Mouse (Mus musculus): ENCODE measurements around the gene Dnmbp. TPM values are rescaled to one million over a fixed set of nuclear protein-coding genes. Genes with fewer than 3 reads are reported as not detected.
"Not testable (repeated sequence)": the region's sequence is repeated elsewhere in the genome, so short reads cannot be mapped to it uniquely, and the experiment has no call there.

Dnmbp gene
- total RNA-seq, 2 experiments from 2014 or later = 9.4 to 10.7 TPM

DNA sequence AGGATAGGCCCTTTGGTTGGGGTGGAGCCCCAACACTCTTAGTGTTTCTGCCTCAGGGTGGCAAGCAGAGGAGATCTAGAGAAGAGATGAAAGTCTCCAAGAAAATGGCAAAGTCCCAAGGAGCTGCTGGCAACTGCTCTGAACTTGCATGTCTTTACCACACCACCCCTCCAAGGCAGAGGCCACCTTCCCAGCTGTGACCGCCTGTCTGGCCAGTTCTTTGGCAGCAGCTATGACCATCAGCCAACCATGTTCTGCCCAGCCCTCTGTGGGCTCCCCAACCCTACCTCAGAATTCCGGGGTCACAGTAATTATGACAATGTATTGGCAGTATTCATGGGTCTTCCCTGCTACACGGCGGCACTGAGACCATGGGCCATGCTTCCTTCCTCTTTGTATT is 14.9 kb upstream of the Dnmbp start:
- DNase-seq (ENCODE audit: low spot score in 2 of 2) = no peak
- intact Hi-C loops (cut with DNase I) = loop anchor here (5.0 kb wide), 1 partner anchor 123 kb away; no protein-coding TSS in a partner anchor

DNA sequence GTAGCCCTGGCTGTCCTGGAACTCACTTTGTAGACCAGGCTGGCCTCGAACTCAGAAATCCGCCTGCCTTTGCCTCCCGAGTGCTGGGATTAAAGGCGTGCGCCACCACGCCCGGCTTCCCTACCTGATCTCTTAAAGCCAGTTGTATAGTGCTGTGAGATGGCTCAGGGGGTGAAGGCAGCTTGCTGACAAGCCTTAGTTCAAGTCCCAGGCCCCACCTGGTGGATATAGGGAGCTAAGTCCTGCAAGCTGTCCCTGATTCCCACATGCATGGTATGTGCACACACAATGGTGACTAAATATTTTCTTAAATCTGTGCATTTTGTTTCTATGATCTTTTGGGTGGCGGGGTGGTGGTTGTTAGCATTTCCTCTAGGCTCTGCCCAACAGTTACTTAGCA is 12.9 kb upstream of the Dnmbp start:
- DNase-seq (ENCODE audit: low spot score in 2 of 2); intact Hi-C loops (cut with DNase I): not testable (repeated sequence)

DNA sequence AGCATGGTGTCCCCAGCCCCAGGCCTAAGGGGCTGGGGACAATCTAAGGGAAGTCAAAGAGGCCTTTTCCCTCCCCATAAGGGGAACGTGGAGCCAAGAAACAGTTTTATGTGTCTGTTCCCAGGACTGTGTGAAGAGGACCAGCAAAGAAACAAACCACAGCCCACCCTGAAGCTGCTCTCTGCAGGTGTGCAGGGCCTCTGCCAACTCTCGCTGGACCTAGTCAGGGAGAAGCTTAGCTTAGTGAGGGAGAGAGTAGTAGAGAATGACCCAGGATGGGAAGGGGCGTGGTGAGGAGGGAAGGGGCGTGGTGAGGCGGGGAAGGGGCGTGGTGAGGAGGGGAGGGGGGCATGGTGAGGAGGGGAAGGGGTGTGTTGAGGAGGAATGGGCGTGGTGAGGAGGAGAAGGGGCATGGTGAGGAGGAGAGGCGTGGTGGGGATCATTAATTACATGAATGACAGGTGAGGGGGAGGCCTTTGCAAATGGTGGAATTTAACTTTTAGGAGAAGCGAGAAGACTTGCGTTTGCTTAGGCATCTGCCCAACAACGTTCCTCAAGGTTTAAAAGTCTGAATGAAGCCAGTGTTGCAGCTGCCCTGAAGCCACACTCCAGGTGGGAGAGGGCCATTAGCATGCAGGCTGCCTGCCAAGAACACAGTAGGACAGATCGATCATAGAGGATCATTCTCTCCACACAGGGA is 9.3 kb upstream of the Dnmbp start:
- no peak for DNase-seq (ENCODE audit: low spot score in 2 of 2)
- intact Hi-C loops (cut with DNase I) = no loop called here

DNA sequence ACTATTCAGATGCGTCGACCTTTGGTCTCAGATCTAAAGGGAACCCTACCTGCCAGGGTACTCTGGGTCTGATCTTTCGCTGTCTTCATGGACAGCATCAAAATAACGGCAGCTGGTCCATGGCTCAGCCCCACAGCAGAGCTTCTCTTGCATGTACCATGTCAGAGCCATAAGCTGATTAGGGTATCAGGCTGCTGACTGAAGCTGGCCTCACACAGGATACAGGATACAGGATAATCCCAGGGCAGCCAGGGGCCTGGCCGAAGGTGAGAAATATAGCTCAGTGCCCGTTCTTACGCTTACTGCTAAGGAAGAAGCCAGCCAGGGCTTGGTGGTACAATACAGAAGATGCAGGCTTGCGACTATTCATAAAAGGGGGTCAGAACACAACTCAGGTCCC is 4.6 kb upstream of the Dnmbp start:
- no peak for DNase-seq (ENCODE audit: low spot score in 2 of 2)
- intact Hi-C loops (cut with DNase I) = loop anchor here (5.0 kb wide), 2 partner anchors 92 to 112 kb away; no protein-coding TSS in a partner anchor

DNA sequence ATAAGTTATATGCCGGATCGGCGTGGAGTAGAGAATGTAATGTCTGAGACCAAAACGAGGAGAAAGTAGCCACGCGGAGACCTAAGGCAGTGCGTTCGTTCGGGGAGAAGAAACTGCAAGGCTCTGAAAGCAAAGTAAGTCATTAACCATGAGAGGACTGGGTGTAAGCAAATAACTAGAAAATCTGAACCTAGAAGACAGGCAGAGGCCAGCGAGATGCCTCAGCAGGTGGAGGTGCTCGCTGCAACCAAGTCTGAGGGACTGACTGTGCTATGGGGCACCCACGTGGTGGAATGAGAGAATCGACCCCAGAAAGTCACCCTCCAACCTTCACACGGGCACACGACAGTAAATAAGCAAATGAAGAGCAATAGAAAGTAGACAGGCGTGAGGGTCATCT is 3.1 kb upstream of the Dnmbp start:
- DNase-seq (ENCODE audit: low spot score in 2 of 2) = no peak
- intact Hi-C loops (cut with DNase I) = loop anchor here (5.0 kb wide), 2 partner anchors 91 to 111 kb away; no protein-coding TSS in a partner anchor

DNA sequence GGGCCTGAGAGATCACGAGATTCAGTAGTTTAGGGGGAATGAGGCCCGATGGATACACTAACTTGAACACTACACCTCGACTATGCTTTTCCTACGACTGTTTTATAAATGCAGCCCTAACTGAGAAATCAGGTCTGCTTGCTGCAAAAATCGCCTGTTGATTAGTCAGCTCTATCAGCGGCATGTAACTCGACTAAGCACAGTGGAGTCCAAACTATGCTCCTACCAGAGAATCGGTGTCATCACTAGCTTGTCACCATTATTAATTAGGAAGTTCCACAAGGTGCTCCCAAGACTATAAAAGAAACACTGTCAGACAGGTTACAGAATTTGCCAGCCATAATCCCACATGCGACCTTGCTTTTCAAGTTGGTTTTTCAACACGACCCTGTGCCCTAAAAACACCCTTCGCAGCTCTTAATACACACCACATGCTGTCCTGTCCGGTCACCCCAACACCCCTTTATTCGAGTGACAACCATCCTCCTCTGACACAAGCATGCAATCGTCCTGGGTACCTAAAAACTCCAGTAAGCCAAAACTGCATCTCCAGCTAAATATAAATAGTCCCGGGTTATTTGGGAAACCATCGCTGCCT is 721 bp downstream of the Dnmbp start:
- intact Hi-C loops (cut with DNase I) = no loop called here
- DNase-seq (ENCODE audit: low spot score in 2 of 2) = no peak

DNA sequence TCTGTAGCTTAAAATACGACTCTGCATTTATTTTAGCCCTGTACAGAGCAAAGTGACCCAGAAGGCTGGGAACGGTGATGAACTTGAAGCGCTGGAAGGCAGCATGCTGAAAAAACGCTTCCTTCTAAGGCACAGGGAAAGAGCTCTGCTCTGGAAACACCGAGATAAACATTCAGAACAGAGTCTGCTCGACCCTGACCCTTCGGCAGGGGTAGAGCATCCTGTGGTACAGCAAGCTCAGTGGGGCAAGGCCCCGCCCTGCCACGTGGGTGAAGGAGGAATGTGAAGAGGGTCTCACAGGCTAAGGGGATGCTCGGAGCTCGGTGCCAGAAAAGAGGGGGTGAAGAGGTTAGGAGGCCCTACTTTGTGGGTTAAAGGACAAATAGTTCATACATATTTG is 1.6 kb downstream of the Dnmbp start:
- intact Hi-C loops (cut with DNase I) = no loop called here
- DNase-seq (ENCODE audit: low spot score in 2 of 2) = no peak

DNA sequence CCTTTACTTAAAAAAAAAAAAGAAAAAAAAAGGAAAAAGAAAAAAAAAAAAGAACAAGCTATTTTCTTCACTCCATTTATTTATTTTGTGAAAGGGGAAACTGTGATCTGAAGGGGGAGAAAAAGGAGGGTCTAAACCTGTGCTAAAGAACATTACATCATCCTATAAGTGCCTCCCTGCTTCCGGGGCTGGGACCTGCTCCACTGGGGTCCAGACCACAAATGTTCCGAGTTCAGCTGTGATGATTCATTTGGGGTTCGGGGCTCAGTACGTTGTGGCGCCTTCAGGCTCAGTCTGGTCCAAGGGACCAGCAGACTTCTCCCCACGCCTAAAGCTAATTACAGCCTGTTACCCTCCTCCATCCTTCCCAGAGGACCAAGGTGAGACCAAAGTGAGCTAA is 9.1 kb downstream of the Dnmbp start:
- no peak for DNase-seq (ENCODE audit: low spot score in 2 of 2)
- intact Hi-C loops (cut with DNase I) = no loop called here

DNA sequence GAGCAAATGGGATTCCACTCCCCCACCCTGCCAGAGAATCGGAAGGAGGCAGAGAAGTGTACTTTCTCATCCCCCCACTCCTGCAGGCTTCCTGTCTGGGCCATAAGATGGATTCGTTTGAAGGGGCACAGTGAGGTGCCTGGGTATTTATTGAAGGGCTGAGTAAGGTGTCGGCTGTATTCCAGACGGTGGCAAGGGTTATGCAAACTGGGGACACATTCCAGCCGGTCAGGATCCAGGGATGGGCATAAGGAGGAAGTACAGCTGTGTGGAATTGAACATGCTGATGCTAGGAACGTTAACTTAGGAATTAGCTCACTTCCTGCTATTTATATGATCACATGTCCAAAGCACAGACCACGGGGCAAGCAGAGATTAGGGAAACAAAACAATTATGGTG is 9.6 kb downstream of the Dnmbp start:
- intact Hi-C loops (cut with DNase I) = no loop called here
- DNase-seq (ENCODE audit: low spot score in 2 of 2) = no peak

DNA sequence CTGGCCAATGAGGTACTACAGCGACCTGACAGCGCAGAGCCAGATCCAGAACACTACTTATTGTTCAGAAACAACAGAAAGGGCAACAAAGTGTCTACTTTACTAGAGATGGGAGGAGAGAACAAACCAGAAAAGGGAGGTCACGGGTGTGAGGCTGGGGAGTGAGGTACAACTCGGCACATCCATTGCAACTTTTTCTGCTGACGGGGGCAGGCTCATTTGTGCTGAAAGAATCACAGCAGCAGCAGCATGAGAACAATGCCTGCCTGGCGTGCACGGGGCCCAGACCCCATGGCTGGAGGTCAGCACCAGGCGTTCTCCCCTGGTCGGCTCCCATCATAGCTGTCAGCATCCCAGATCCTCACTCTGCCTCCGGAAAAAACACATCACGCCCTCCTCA is 10.1 kb downstream of the Dnmbp start:
- no peak for DNase-seq (ENCODE audit: low spot score in 2 of 2)
- intact Hi-C loops (cut with DNase I) = no loop called here

DNA sequence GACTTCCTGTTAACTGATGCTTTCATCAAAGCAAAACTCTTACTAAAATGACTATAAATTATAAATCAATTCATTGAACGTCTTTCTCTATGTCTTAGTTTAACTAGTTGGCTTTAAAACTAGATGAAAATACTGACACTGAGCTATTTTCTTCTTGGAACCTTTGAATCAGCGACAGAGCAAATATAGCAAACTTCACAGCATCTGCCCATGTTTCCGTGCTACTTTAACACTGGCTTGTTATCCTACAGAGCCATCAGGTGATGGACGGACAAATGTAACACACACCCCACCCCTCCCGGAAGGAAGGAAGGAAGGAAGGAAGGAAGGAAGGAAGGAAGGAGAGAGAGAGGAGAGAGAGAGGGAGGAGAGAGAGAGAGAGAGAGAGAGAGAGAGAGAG is 12.0 kb downstream of the Dnmbp start:
- intact Hi-C loops (cut with DNase I) = no loop called here
- DNase-seq (ENCODE audit: low spot score in 2 of 2) = no peak

DNA sequence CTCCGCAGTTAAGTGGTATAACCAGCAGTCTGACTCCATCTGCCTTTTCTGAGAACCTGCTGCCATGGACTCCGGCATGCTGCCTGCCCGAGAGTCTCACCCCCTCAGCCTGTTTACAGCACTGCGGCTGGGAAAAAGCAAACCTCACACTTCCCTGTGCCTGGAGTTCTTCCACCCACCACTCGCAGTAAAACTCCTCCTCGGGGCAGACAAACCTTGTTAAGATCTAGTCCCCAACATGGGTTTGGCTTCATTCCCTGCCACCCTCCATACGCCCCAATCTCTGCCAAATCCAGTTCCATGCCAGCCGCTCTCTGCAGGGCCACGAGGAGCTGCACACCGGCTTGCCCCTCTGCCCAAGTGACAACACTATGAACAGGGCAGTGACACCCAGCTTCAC is 12.9 kb downstream of the Dnmbp start:
- intact Hi-C loops (cut with DNase I) = no loop called here

DNA sequence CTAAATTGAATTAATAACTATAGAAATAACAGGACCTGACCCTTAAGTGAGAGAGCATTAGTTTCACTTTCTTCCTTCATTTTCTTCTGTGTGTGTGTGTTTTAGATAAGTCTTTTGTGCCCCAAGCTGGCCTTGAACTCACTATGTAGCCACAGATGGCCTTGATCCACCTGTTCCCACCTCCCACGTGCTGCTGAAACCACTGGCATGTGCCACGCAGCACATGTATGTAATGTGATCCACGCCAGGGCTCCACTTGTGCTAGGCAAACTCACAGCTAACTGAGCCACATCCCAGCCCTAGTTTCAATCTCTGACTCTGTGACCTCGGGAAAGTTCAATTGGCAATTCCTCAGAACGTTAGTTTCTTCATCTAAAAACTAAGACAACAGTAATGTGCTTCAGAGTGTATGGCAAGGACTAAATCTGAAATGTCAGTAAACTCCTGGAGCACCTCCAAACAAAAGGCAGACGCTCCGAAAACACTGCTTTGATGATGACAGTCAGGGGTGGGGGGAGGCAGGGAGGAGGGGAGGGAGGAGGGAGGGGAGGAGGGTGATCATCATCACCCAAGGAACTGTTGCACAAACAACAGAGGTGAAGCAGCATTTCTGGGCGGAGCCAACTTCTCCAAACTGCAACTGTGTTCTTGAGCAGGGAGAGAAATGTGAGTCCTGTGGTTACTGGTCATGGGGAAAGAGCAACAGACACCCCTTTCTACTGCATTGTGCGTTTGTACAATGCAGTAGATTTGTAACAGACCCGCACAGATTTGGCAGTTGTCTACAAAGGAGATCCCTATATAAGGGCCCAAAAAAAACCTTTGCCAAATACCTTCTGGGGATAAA is 13.6 kb downstream of the Dnmbp start:
- DNase-seq (ENCODE audit: low spot score in 2 of 2) = no peak
- intact Hi-C loops (cut with DNase I) = no loop called here

More for the DNA sequence above, 12.9 kb downstream of the Dnmbp start:
- DNase-seq (ENCODE audit: low spot score in 2 of 2) = peak; percentile 28 to 63

DNA sequence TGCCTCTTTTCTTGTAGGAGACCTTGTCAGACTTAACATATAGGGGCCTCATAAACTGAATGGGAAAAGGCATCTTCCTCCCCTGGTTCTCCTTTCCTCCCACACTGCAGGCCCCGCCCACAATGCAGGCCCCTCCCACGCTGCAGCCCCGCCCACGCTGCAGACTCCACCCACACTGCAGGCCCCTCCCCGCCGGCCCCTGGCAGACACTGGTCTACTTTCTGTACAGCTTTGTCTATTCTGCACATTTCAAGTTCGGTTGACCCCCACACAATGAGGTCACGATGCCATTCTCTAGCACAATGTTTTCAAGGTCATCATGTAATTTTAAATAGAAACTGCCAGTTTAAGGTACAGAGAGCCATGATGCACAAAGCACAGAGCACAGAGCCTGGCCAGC is 15.6 kb downstream of the Dnmbp start:
- DNase-seq (ENCODE audit: low spot score in 2 of 2) = no peak
- intact Hi-C loops (cut with DNase I) = no loop called here

DNA sequence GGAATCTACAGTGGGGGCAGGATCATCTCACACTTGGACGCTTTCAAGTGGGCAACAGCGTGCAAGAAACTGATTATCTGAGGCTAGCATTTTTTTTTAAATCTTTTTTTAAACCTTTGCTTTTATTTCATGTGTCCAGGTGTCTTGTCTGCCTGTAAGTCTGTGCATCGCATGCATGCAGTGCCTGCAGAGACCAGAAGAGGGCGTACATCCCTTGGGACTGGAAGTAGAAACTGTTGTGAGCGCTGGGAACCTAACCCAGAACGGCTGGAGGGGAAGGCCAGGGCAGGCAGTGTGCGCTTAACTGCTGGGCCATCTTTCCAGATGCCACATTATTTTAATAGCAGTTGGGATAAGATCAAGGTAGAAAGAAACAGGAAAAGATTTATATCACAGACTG is 17.0 kb downstream of the Dnmbp start:
- intact Hi-C loops (cut with DNase I) = no loop called here
- DNase-seq (ENCODE audit: low spot score in 2 of 2) = no peak

DNA sequence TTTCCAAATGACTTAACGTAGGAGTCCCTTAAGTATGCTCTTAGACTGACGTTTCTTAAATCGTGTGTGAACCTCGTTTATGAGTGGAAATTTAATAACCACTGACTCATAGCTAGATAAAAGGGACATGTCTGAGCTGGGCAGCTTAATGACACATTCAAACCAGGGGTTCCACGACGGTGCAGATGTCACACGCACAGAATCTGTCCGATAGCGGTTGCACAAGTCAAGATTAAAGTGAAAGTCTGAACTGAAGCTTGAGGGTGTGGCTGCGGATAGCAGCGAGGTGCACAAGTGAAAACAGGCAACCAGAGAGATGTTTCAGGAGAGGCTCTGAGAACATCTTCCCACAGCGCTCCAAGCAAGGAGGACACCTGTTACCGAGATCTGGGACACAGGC is 18.6 kb downstream of the Dnmbp start:
- DNase-seq (ENCODE audit: low spot score in 2 of 2) = no peak

DNA sequence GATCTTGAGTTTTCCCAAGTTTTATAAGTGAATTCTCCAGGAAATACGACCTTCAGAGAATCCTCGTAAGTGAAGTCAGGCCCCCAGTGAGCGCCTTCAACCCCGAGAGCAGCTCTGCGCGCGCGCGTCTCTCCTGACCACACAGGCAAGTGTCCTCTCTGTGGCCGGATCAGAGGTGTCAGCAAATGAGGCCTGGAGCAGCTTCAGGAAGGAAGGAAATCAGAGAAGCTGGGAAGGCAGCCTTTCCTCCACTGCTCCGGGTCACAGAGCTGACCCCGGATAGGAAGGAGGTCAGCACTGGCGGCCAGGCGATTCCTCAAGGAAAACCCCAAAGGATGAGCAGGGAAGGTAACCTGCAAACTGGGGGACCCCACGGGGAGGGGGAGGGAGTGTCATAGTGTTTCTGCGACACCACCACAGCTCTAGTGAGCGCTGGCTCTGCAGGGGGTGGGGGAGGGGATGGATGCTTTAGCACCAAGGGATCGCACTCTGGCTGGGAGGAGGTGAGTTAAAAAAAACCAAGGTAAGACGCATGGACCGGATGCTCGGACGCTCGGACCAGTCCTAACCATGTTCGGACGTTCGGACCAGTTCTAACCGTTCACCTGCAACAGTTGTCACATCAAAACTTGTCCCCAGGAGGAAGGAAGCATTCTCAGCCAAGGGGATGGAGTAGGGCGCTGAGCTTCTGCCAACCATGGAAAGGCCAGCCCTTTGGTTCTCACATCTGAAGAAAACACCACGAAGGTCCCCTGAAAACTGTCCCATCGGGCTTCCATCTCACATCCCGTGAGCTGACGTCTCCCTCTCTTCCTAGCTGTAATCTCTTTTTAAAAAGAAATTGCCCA is 19.3 kb downstream of the Dnmbp start:
- no peak for DNase-seq (ENCODE audit: low spot score in 2 of 2)
- intact Hi-C loops (cut with DNase I) = no loop called here

More for the DNA sequence above, 18.6 kb downstream of the Dnmbp start:
- intact Hi-C loops (cut with DNase I) = no loop called here

DNA sequence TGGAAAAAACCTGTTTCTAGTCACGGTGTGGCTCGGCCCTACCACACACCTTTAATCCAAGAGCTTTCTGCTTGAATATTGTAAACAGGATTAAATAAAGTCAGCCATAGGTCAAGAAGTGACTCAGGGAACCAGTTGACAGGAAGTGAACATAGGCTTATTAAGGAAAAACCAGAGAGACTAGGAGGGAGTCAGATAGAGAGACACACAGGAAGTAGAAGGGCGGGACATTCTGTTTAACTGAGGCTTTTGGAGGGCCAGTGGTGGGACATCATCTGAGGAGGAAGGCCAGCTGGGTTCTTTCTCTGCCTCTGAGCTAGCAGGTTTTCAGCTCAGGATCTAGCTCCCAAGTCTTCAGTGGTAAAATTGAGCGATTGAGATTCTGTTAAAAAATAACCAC is 20.1 kb downstream of the Dnmbp start:
- DNase-seq (ENCODE audit: low spot score in 2 of 2) = no peak
- intact Hi-C loops (cut with DNase I) = no loop called here

DNA sequence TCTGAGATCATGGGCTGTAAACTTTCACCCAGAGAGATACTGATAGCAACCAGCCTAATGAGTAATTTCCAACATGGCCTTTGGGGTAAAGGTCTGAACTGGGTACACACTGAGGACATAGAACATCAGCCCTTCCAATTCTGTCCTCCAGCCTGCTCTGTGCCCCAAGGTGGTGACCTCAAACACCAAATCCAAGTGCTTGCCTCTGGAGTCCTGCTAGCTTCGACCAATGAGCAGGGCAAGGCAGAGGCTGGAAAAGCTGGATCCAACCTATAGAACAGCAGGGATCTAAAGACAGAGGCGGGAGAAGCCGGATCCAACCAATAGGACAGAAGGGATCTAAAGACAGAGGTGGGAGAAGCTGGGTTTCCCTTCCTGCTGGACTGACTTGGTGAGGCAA is 21.2 kb downstream of the Dnmbp start:
- DNase-seq (ENCODE audit: low spot score in 2 of 2) = no peak
- intact Hi-C loops (cut with DNase I) = no loop called here

DNA sequence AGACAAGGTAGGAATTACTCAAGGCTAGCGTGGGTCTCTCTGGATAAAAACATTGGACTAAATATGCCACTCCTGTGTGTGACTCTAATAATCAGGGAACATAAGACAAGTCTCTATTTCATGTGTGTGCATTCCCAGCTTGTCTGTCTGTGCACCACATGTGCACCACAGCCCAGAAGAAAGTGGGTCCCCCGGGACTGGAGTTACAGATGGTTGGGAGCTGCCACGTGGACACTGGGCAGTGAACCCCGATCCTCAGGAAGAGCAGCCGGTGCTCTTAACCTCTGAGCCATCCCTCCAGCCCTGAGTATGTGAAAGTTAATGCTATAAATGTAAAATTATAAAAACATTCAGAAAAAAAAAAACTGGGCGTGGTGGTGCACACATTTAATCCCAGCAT is 22.2 kb downstream of the Dnmbp start:
- no peak for DNase-seq (ENCODE audit: low spot score in 2 of 2)
- intact Hi-C loops (cut with DNase I) = no loop called here

Measured in left cerebral cortex, postnatal 14 days (tissue).